Mouse (Mus musculus) limb, embryonic 14.5 days (tissue): Measurements from ENCODE around the gene Wasf2. TPM values are rescaled to one million over a fixed set of nuclear protein-coding genes. Genes with fewer than 3 reads are reported as not detected.

Source experiments
- ATAC-seq: fragments of 200-750 bp; cut with Nextera tagmentation; 2 replicates; pipeline ENCODE4 v1.8.0; 2017; ENCODE audit warnings: low read depth, moderate number of reproducible peaks, moderate TSS enrichment; ENCODE audit not compliant: low FRiP score
- DNase-seq: peaks from one replicate; pipeline ENCODE4 v3.0.0-alpha.2; 2015; ENCODE audit warnings: low spot score
- H3K27ac ChIP-seq: fragments of 300-500 bp; sonication (generic); replicated peaks from 2 replicates; pipeline ENCODE4 v1.5.1; 2014; ENCODE audit warnings: low read depth, mild to moderate bottlenecking, low read length, moderate library complexity, mixed read lengths
- H3K27me3 ChIP-seq: fragments of 300-500 bp; sonication (generic); 2 replicates; pipeline ENCODE4 v1.6.1; 2014; ENCODE audit warnings: low read length, mixed read lengths; ENCODE audit not compliant: control insufficient read depth, insufficient read depth
- H3K36me3 ChIP-seq: fragments of 300-500 bp; sonication (generic); 2 replicates; pipeline ENCODE4 v1.6.1; 2014; ENCODE audit warnings: mild to moderate bottlenecking, low read length, moderate library complexity, mixed read lengths; ENCODE audit not compliant: control insufficient read depth, insufficient read depth
- H3K4me1 ChIP-seq: fragments of 300-500 bp; sonication (generic); 2 replicates; pipeline ENCODE4 v1.6.1; 2014; ENCODE audit warnings: antibody characterized with exemption, low read length, mixed read lengths; ENCODE audit not compliant: control insufficient read depth, insufficient read depth
- H3K4me2 ChIP-seq: fragments of 300-500 bp; sonication (generic); replicated peaks from 2 replicates; pipeline ENCODE4 v1.6.1; 2014; ENCODE audit warnings: low read depth, mild to moderate bottlenecking, low read length, moderate library complexity; ENCODE audit not compliant: severe bottlenecking
- H3K4me3 ChIP-seq: fragments of 300-500 bp; sonication (generic); replicated peaks from 2 replicates; pipeline ENCODE4 v1.5.1; 2014; ENCODE audit warnings: low read length
- H3K9ac ChIP-seq: fragments of 300-500 bp; sonication (generic); 2 replicates; pipeline ENCODE4 v1.6.1; 2014; ENCODE audit warnings: mild to moderate bottlenecking, low read depth, low read length, moderate library complexity; ENCODE audit not compliant: severe bottlenecking
- H3K9me3 ChIP-seq: fragments of 300-500 bp; sonication (generic); 2 replicates; pipeline ENCODE4 v1.6.1; 2016; ENCODE audit warnings: low read length; ENCODE audit not compliant: control insufficient read depth
- POLR2A ChIP-seq: fragments of 200-500 bp; IDR thresholded peaks from 2 replicates; pipeline ENCODE4 v1.8.0; 2012; ENCODE audit warnings: inconsistent platforms, mild to moderate bottlenecking, moderate library complexity, borderline replicate concordance; ENCODE audit not compliant: insufficient read depth, insufficient read length; ENCODE audit errors: extremely low read depth
- WGBS: fragments of 180-500 bp; shearing (Covaris S2); extraction: QIAGEN DNeasy Blood & Tissue Kit; methylation state at CpG from one replicate; pipeline ENCODE4 v1.1.7; 2014; 5-methylcytosine and 5-hydroxymethylcytosine counted together
- polyA plus RNA-seq, 2 experiments: library from polyadenylated mRNA; depleted of rRNA in 1 of 2; stranded (reverse) in 1 of 2; unstranded in 1 of 2; fragments of >200 nt; fragmentation: Nextera tagmentation in 1 of 2; extraction: Ambion mirVana in 1 of 2; gene quantifications; 2 replicates each; pipeline versions ENCODE4 v1.2.1 to v1.2.3; 2012 to 2014

The Wasf2 gene
- polyA plus RNA-seq, 2 experiments = 62.0 to 92.2 TPM

DNA sequence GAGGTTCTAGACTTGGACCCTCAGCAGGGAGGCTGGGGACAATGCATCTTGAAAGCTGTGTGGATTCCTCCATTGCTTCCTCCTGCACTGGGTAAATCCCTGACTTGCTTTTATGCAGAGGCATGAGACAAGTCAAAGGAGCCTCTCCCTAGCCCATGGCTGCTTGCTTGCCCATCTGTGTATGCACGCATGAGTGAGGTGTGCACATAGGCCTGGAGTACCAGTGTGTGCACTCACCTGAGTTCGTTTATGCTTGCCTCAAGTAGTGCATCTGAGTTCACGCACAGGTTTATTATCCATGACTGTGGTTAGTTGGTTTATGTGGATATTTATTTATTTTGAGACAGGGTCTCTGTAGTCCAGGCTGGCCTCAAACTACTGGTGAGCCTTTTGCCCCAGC lies 71.9 kb downstream of the Wasf2 start:
- Histone ChIP-seq H3K4me3 (no peak overlapping the region), H3K27ac (no peak overlapping the region), H3K27me3 (no peaks in the 10 kb centered on the region), H3K36me3 (no peaks in the 10 kb centered on the region; the same call in 1 of the 2 replicates), H3K4me2 (no peak overlapping the region), H3K9ac (no peak overlapping the region), H3K9me3 (no peaks in the 10 kb centered on the region), H3K4me1 (peaks cover 50% of the 10 kb centered on the region)
- WGBS = 92% methylated on average over 3 of the region's 3 CpGs
- DNase-seq = no peak
- no peak for ATAC-seq
- no peak for TF ChIP-seq POLR2A

GRCm38 (mm10) chr4:133203591-133203990 lies 73.3 kb downstream of the Wasf2 start:
- no peak for DNase-seq
- Histone ChIP-seq H3K27ac (no peak overlapping the region), H3K4me1 (peaks cover 36% of the 10 kb centered on the region), H3K36me3 (no peaks in the 10 kb centered on the region), H3K27me3 (no peaks in the 10 kb centered on the region), H3K9me3 (no peaks in the 10 kb centered on the region), H3K9ac (no peak overlapping the region), H3K4me3 (no peak overlapping the region), H3K4me2 (no peak overlapping the region)
- 52% methylated on average over 3 of the region's 3 CpGs for WGBS
- no peak for ATAC-seq
- no peak for TF ChIP-seq POLR2A

DNA sequence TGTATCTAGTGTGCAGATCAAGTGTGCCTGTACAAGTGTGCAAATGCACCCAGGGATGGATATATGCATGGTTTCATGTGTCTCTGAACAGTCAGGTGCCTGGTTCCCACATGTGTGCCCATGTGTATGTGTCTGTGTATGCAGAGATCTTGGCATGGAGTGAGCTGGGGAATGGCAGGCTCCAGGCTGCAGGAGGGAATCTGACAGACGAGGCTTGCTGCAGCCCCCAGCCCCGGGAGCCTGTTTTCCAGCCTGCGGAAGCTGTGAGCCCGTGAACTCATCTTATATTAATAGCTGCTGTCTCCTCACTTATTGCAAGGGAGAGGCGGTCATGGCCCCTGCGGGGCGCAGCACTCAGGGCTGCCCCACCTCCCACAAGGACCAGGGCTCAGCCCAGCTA lies 74.1 kb downstream of the Wasf2 start:
- no peak for TF ChIP-seq POLR2A
- H3K4me3 ChIP-seq = no peak overlapping the region
- 28% methylated on average over 7 of the region's 7 CpGs for WGBS
- no peaks in the 10 kb centered on the region for H3K9me3 ChIP-seq
- no peaks in the 10 kb centered on the region for H3K27me3 ChIP-seq
- peaks cover 31% of the 10 kb centered on the region for H3K4me1 ChIP-seq
- DNase-seq (no peak), ATAC-seq (no peak)
- peak overlapping the region; percentile 12; the same call in 1 of the 2 replicates for H3K9ac ChIP-seq
- 0 out of 2 replicates have a peak overlapping the region, but pooled peaks have one; percentile 13 for H3K27ac ChIP-seq
- H3K36me3 ChIP-seq = no peaks in the 10 kb centered on the region
- no peak overlapping the region for H3K4me2 ChIP-seq

DNA sequence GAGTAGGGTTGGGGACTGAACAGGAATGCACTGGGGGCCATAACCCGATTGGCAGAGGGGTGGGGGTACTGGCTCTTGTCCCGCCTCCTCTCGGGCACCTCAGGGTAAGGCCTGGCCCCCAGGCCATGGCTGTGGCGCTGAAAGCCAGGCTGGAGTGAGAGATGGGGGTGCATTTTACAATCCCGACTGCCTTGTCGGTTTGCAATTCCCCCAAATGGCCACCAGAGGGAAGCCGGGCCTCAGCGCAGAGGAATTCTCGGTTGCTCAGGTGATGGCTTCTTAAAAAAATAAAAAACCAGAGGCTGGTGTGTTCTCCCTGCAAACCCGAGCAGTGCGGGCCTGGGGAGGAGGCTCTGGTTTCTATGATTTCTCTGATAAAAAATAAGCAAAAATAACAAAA lies 79.1 kb downstream of the Wasf2 start:
- H3K4me2 ChIP-seq = no peak overlapping the region
- H3K27me3 ChIP-seq = peaks cover 18% of the 10 kb centered on the region
- H3K27ac ChIP-seq = no peak overlapping the region
- H3K9ac ChIP-seq = no peak overlapping the region
- peak; percentile 78 for DNase-seq
- H3K36me3 ChIP-seq = no peaks in the 10 kb centered on the region
- H3K4me1 ChIP-seq = peaks cover 25% of the 10 kb centered on the region
- H3K4me3 ChIP-seq = no peak overlapping the region
- no peaks in the 10 kb centered on the region for H3K9me3 ChIP-seq
- no peak for ATAC-seq
- no peak for TF ChIP-seq POLR2A
- WGBS = 3% methylated on average over 11 of the region's 11 CpGs

DNA sequence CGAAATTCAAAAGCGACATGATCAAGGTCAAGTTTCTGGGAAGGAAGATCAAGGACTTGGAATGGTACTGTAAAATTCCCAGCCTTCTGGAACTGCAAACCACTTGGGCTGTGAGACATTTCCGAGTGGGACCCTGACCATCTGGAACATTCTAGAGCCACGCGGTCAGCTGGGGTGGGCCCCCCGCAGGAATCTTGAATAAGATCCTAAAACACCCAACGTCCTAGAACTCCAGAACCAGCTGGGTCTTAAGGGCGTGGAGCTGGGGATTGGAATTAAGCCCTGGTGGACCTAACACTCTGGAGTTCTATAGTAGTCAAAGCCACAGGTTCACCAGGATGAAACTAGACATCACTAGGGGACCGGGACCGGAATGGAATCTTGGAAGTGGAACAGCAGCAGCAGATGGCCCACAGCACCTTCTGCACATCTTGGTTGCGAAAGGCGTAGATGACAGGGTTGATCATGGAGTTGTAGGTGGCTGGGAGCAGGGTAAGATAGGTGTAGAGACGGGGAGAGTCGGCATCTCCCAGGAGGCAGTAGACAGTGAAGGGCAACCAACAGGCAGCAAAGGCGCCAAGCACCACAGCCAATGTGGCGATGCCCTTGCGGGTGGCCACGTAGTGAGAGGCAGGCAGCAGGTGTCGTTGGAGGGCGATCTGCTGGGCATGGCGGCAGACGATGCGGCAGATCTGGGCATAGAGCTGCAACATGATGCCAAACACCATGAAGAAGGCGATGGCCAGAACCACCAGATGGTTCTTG lies 79.9 kb downstream of the Wasf2 start:
- Histone ChIP-seq H3K27me3 (peaks cover 18% of the 10 kb centered on the region), H3K9me3 (no peaks in the 10 kb centered on the region), H3K4me2 (no peak overlapping the region), H3K9ac (no peak overlapping the region), H3K4me1 (peaks cover 21% of the 10 kb centered on the region), H3K4me3 (no peak overlapping the region), H3K36me3 (no peaks in the 10 kb centered on the region), H3K27ac (no peak overlapping the region)
- 92% methylated on average over 24 of the region's 24 CpGs for WGBS
- no peak for ATAC-seq
- no peak for DNase-seq
- TF ChIP-seq POLR2A = no peak
